Mouse (Mus musculus) forebrain, embryonic 12.5 days (tissue): Measurements from ENCODE around the gene Atp2a1. TPM values are rescaled to one million over a fixed set of nuclear protein-coding genes. Genes with fewer than 3 reads are reported as not detected.

Experiments used
- ATAC-seq: fragments of 200-750 bp; cut with Nextera tagmentation; 2 replicates; pipeline ENCODE4 v1.8.0; 2017; ENCODE audit warnings: moderate TSS enrichment; ENCODE audit not compliant: low FRiP score
- H3K27ac ChIP-seq: fragments of 300-500 bp; sonication (generic); 2 replicates; pipeline ENCODE4 v1.5.1; 2016; ENCODE audit warnings: mild to moderate bottlenecking
- H3K27me3 ChIP-seq: fragments of 300-500 bp; sonication (generic); 2 replicates; pipeline ENCODE4 v1.6.1; 2016; ENCODE audit warnings: mild to moderate bottlenecking
- H3K36me3 ChIP-seq: fragments of 300-500 bp; sonication (generic); replicated peaks from 2 replicates; pipeline ENCODE4 v1.6.1; 2016; ENCODE audit warnings: mild to moderate bottlenecking
- H3K4me1 ChIP-seq: fragments of 300-500 bp; sonication (generic); 2 replicates; pipeline ENCODE4 v1.6.1; 2016
- H3K4me2 ChIP-seq: fragments of 300-500 bp; sonication (generic); 2 replicates; pipeline ENCODE4 v1.6.1; 2016; ENCODE audit warnings: mild to moderate bottlenecking, moderate library complexity
- H3K4me3 ChIP-seq: fragments of 300-500 bp; sonication (generic); replicated peaks from 2 replicates; pipeline ENCODE4 v1.5.1; 2016; ENCODE audit warnings: mild to moderate bottlenecking
- H3K9ac ChIP-seq: fragments of 300-500 bp; sonication (generic); 2 replicates; pipeline ENCODE4 v1.6.1; 2016; ENCODE audit warnings: mild to moderate bottlenecking
- H3K9me3 ChIP-seq: fragments of 300-500 bp; sonication (generic); 2 replicates; pipeline ENCODE4 v1.6.1; 2016
- WGBS: fragments of 180-500 bp; shearing (Covaris S2); methylation state at CpG from one replicate; pipeline ENCODE4 v1.1.7; 2016; 5-methylcytosine and 5-hydroxymethylcytosine counted together
- polyA plus RNA-seq: library from polyadenylated mRNA; unstranded; fragments of >200 nt; fragmentation: Nextera tagmentation; extraction: Ambion mirVana; gene quantifications from 2 replicates; pipeline ENCODE4 v1.2.1, GENCODE M21; 2016

The Atp2a1 gene
- polyA plus RNA-seq: 0.23 and 0.43 TPM in 2 replicates

- H3K4me2 ChIP-seq: no peak within 1 kb of the TSS
These were observed at the start of gene Atp2a1 for GRCm38 (mm10) chr7:126463004-126463403. Gene Atp2a1 (minus strand): TSS chr7:126463108.

DNA sequence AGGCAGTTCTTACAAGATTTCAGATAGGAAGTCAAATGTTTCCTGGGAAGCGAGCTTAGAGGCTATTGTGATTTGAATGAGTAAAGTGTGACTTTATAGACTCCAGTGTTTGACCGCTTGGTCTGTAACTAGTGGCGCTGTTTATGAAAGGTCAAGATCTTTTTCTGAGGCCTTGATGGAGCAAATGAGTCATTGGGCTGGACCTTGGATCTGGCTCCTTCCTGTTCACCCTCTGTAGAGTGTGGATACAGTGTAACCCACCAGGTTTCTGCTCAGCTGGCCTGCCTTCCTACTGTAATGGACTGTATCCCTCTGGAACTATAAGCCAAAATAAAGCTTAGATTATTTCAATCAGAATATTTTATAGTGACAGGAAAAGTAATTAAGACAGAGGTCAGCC lies 48.4 kb upstream of the Atp2a1 start:
- 77% methylated on average over 3 of the region's 3 CpGs for WGBS
- H3K9me3 ChIP-seq: no peaks in the 10 kb centered on the region
- H3K4me3 ChIP-seq: no peak overlapping the region
- no peaks in the 10 kb centered on the region for H3K4me1 ChIP-seq
- no peak for ATAC-seq
- H3K27ac ChIP-seq: no peak overlapping the region
- no peaks in the 10 kb centered on the region for H3K36me3 ChIP-seq
- H3K9ac ChIP-seq: no peak overlapping the region
- H3K27me3 ChIP-seq: no peaks in the 10 kb centered on the region
- H3K4me2 ChIP-seq: no peak overlapping the region

More at GRCm38 (mm10) chr7:126463004-126463403, at the start of gene Atp2a1:
- 56% methylated on average over 5 of the region's 5 CpGs for WGBS
- Histone ChIP-seq H3K4me3 (no peak within 1 kb of the TSS), H3K9me3 (no peaks in the 10 kb centered on the region), H3K4me1 (no peaks in the 10 kb centered on the region), H3K9ac (no peak within 1 kb of the TSS), H3K36me3 (peaks cover 19% of the 10 kb centered on the region), H3K27me3 (peaks cover 3% of the 10 kb centered on the region; the same call in 1 of the 2 replicates), H3K27ac (no peak within 1 kb of the TSS)
- no peak for ATAC-seq

- ATAC-seq: no peak
- Histone ChIP-seq H3K4me3 (no peak overlapping the region), H3K27ac (no peak overlapping the region), H3K36me3 (no peaks in the 10 kb centered on the region), H3K9ac (no peak overlapping the region), H3K4me2 (no peak overlapping the region), H3K9me3 (no peaks in the 10 kb centered on the region), H3K4me1 (peaks cover 5% of the 10 kb centered on the region), H3K27me3 (no peaks in the 10 kb centered on the region)
- 93% methylated on average over 8 of the region's 8 CpGs for WGBS
These were observed 44.3 kb upstream of the Atp2a1 start for GRCm38 (mm10) chr7:126507126-126507778.

- ATAC-seq: no peak
- Histone ChIP-seq H3K4me2 (no peak overlapping the region), H3K4me3 (no peak overlapping the region), H3K9me3 (no peaks in the 10 kb centered on the region), H3K4me1 (peaks cover 18% of the 10 kb centered on the region), H3K9ac (no peak overlapping the region), H3K36me3 (peaks cover 14% of the 10 kb centered on the region), H3K27ac (no peak overlapping the region), H3K27me3 (no peaks in the 10 kb centered on the region)
- 82% methylated on average over 2 of the region's 2 CpGs for WGBS
These were observed 42.0 kb upstream of the Atp2a1 start for GRCm38 (mm10) chr7:126504913-126505312.

- under 1% methylated on average over 59 of the region's 72 CpGs for WGBS
- peak within 1 kb of the TSS; percentile 100 for H3K9ac ChIP-seq
- H3K9me3 ChIP-seq: no peaks in the 10 kb centered on the region
- H3K27ac ChIP-seq: peak within 1 kb of the TSS; percentile 99
- peaks cover 29% of the 10 kb centered on the region for H3K36me3 ChIP-seq
- peak within 1 kb of the TSS; percentile 78 for H3K4me2 ChIP-seq
- ATAC-seq: peak; percentile 90
- H3K4me3 ChIP-seq: peak within 1 kb of the TSS; percentile 93
- peaks cover 18% of the 10 kb centered on the region for H3K4me1 ChIP-seq
- H3K27me3 ChIP-seq: no peaks in the 10 kb centered on the region
These were observed 40.5 kb upstream of the Atp2a1 start, which contains the start of gene Atxn2l for GRCm38 (mm10) chr7:126503273-126503878. Gene Atxn2l (minus strand): TSS chr7:126503437.

- Histone ChIP-seq H3K4me3 (peak overlapping the region; percentile 93), H3K36me3 (peaks cover 35% of the 10 kb centered on the region), H3K4me2 (peak overlapping the region; percentile 78), H3K27me3 (no peaks in the 10 kb centered on the region), H3K9ac (peak overlapping the region; percentile 100), H3K4me1 (peaks cover 18% of the 10 kb centered on the region), H3K27ac (peak overlapping the region; percentile 99), H3K9me3 (no peaks in the 10 kb centered on the region)
- under 1% methylated on average over 40 of the region's 40 CpGs for WGBS
- no peak; the same call in 1 of the 2 replicates for ATAC-seq
These were observed 39.8 kb upstream of the Atp2a1 start for GRCm38 (mm10) chr7:126502751-126503150.

- WGBS: under 1% methylated on average over 52 of the region's 57 CpGs
These were observed 39.3 kb upstream of the Atp2a1 start for GRCm38 (mm10) chr7:126502023-126502741.

GRCm38 (mm10) chr7:126501684-126502022 lies 38.7 kb upstream of the Atp2a1 start:
- Histone ChIP-seq H3K27me3 (no peaks in the 10 kb centered on the region), H3K4me3 (peak overlapping the region; percentile 93), H3K9me3 (no peaks in the 10 kb centered on the region), H3K9ac (peak overlapping the region; percentile 68), H3K4me1 (peaks cover 18% of the 10 kb centered on the region), H3K4me2 (peak overlapping the region; percentile 78), H3K36me3 (peaks cover 46% of the 10 kb centered on the region), H3K27ac (peak overlapping the region; percentile 99)
- ATAC-seq: no peak
- WGBS: 4% methylated on average over 9 of the region's 9 CpGs

More at GRCm38 (mm10) chr7:126502023-126502741, 39.3 kb upstream of the Atp2a1 start:
- Histone ChIP-seq H3K27me3 (no peaks in the 10 kb centered on the region), H3K4me1 (peaks cover 18% of the 10 kb centered on the region), H3K4me2 (peak overlapping the region; percentile 78), H3K4me3 (peak overlapping the region; percentile 93), H3K27ac (peak overlapping the region; percentile 99), H3K36me3 (peaks cover 41% of the 10 kb centered on the region), H3K9ac (peak overlapping the region; percentile 100), H3K9me3 (no peaks in the 10 kb centered on the region)
- peak; percentile 90 for ATAC-seq

DNA sequence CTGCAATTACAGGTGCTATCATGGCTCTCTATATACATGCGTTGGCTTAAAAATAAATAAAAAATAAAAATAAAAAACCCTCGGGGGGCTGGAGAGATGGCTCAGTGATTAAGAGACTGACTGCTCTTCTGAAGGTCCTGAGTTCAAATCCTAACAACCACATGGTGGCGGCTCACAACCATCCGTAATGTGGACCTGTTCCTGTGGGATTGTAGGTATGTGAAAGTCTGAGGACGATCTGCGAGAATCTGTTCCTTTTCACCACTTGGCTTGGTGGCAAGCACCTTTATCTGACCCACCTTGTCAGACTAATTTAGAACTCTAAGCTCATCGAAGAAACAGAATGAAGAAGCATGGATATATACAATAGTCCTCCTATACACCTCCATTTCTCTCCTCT lies 36.5 kb upstream of the Atp2a1 start:
- Histone ChIP-seq H3K9ac (no peak overlapping the region), H3K36me3 (peaks cover 69% of the 10 kb centered on the region), H3K4me1 (peaks cover 18% of the 10 kb centered on the region), H3K27ac (no peak overlapping the region), H3K4me3 (no peak overlapping the region), H3K4me2 (no peak overlapping the region), H3K27me3 (no peaks in the 10 kb centered on the region), H3K9me3 (no peaks in the 10 kb centered on the region)
- 93% methylated on average over 7 of the region's 7 CpGs for WGBS
- no peak for ATAC-seq

DNA sequence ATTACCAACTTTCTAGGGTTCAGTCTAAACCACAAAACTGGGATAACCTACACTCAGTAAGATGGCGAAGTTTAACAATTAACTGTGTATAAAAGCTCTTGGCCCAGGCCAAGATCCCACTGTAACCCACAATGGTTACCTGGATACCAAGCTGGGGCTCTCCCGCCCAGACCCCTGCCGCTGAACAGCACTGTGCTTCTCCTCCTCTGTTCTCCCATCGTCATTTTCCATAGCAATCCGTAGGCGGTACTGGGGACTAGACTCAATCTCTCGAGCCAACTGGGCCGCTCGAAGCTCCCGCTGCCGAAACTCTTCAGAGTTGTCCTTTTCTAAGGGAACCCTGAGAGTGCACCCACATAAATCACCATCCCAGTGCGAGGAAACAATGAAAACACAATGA lies 35.1 kb upstream of the Atp2a1 start:
- Histone ChIP-seq H3K27ac (no peak overlapping the region), H3K9ac (no peak overlapping the region), H3K4me2 (no peak overlapping the region), H3K27me3 (no peaks in the 10 kb centered on the region), H3K4me1 (peaks cover 13% of the 10 kb centered on the region), H3K4me3 (no peak overlapping the region), H3K9me3 (no peaks in the 10 kb centered on the region), H3K36me3 (peaks cover 83% of the 10 kb centered on the region)
- WGBS: 88% methylated on average over 12 of the region's 12 CpGs
- no peak for ATAC-seq

DNA sequence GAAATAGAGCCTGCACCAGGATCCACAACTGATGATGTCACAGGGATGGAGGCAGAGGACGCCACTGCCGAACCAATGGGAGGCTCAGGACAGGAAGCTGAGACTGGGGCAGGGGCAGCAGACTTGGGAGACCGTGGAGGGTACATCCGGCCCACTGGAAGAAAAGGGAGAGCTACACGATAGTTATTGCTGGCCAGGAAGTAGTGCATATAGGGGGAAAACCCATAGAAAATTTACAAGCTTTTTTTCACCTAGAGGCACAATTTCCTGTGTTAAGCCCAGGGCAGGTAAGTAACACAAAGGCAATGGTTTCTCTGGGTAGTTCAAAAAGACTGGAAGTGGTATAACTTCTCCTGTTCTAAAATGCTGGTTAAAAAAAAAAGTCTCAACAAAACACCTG lies 33.6 kb upstream of the Atp2a1 start:
- ATAC-seq: no peak
- H3K9ac ChIP-seq: no peak overlapping the region
- no peaks in the 10 kb centered on the region for H3K27me3 ChIP-seq
- no peak overlapping the region for H3K4me3 ChIP-seq
- H3K27ac ChIP-seq: no peak overlapping the region
- peaks cover 98% of the 10 kb centered on the region for H3K36me3 ChIP-seq
- H3K4me2 ChIP-seq: no peak overlapping the region
- peaks cover 11% of the 10 kb centered on the region for H3K4me1 ChIP-seq
- 92% methylated on average over 5 of the region's 5 CpGs for WGBS
- H3K9me3 ChIP-seq: no peaks in the 10 kb centered on the region

GRCm38 (mm10) chr7:126494120-126494519 lies 31.2 kb upstream of the Atp2a1 start:
- H3K4me1 ChIP-seq: no peaks in the 10 kb centered on the region
- WGBS: 90% methylated on average over 6 of the region's 6 CpGs
- no peak for ATAC-seq
- H3K36me3 ChIP-seq: peaks cover 98% of the 10 kb centered on the region
- no peak overlapping the region for H3K4me2 ChIP-seq
- H3K4me3 ChIP-seq: no peak overlapping the region
- no peak overlapping the region for H3K9ac ChIP-seq
- no peaks in the 10 kb centered on the region for H3K27me3 ChIP-seq
- no peak overlapping the region for H3K27ac ChIP-seq
- no peaks in the 10 kb centered on the region for H3K9me3 ChIP-seq
